Mouse (Mus musculus) CD4-positive helper T cell, adult 2 months (primary cell): ENCODE data around the gene Cyp1a1.
"Not testable (repeated sequence)": the region's sequence is repeated elsewhere in the genome, so short reads cannot be mapped to it uniquely, and the experiment has no call there.

Experiments used
- DNase-seq: peaks from one replicate; pipeline ENCODE4 v3.0.0-alpha.2; 2012; ENCODE audit warnings: low read depth, missing footprints, low spot score

Gene Cyp1a1

GRCm38 (mm10) chr9:57698466-57699150 lies 10.9 kb downstream of the Cyp1a1 start:
- no peak for DNase-seq

- no peak for DNase-seq
Observed at GRCm38 (mm10) chr9:57706496-57706895, 18.8 kb downstream of the Cyp1a1 start.

DNA sequence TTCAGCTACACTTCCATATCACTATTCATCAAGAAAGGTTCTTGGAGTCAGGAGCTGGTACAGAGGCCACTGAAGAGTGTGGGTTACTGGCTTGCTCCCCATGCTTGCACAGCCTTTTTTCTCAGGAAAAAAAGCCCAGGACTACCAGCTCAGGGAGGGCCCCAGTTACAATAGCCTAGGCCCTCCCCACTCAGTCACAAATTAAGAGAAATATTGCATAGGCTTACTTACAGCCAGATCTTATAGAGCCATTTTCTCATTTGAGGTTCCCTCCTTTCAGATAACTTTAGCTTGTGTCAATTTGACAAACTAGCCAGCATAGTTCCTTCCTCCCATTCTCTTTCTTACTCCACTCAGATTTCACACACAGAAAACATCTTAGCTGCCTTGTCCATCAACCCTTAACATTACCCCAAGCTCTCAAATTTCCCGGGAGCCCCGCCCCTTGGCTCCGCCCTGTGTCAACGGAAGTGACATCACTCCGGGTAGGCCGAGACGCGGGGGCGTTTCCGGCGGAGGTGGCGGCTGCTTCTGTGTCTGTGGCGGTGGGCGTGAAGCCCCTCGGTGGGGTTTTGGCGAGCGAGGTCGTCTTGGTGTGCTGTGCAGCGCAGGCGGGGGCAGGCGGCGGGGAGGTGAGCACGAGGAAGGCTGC lies 20.5 kb downstream of the Cyp1a1 start, which contains the start of gene Edc3:
Gene Edc3 (plus strand): TSS at position 473 of the 652 bp plus-strand sequence.
- DNase-seq = peak; percentile 91

DNA sequence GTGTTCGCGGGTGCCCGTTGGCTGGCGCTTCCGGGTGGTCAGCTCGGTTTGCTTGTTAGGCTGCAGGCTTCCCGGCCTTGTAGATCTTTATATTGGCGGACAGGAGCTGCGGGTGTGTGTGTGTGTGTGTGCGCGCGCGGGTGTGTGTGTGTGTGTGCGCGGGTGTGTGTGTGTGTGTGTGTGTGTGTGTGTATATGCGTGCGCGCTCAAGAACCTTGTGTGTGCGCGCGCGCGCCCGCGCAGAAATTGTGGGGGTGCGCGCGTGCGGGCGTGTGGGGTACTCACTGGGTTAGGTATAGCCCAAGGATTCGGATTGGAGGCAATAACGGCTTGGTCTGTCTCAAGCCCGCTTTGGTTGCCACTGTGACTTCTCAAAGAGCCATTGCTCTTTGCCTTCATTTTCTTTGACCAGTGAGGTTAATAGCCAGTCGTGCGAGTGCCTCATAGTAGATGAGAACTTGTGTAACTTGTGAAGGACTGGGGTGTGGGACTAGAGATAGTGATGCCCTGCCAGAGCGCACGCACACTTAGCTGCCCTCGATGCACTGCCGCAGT lies 21.1 kb downstream of the Cyp1a1 start:
- DNase-seq = no peak

- DNase-seq = not testable (repeated sequence)
Observed at GRCm38 (mm10) chr9:57710214-57710613, 22.5 kb downstream of the Cyp1a1 start.

- no peak for DNase-seq
Observed at GRCm38 (mm10) chr9:57712194-57712593, 24.5 kb downstream of the Cyp1a1 start.

- no peak for DNase-seq
Observed at GRCm38 (mm10) chr9:57718408-57718807, 30.7 kb downstream of the Cyp1a1 start.

GRCm38 (mm10) chr9:57720736-57721135 lies 33.0 kb downstream of the Cyp1a1 start:
- DNase-seq = no peak

- DNase-seq = no peak
Observed at GRCm38 (mm10) chr9:57722371-57722770, 34.6 kb downstream of the Cyp1a1 start.

- no peak for DNase-seq
Observed at GRCm38 (mm10) chr9:57723315-57723715, 35.6 kb downstream of the Cyp1a1 start.

GRCm38 (mm10) chr9:57723796-57724195 lies 36.1 kb downstream of the Cyp1a1 start:
- no peak for DNase-seq

DNA sequence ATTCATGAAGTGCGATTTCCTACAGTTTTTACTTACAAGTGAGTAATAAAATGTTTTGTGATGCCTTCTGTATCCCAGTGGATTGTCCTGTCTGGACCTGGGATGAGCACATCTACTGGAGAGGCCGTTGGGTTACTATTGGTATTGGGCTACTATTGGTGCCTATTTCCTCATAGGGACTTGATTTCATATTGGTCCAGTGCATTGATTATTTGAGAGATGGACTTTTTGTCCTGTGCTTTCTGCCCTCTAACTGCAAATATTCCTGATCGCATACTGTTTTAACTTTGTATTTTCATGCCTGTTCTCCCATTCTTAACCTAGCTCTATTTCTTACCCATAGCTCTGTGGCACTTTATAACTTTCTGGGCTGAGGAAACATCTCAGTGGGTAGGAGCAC lies 37.0 kb downstream of the Cyp1a1 start:
- no peak for DNase-seq

GRCm38 (mm10) chr9:57728312-57728711 lies 40.6 kb downstream of the Cyp1a1 start:
- DNase-seq = no peak

DNA sequence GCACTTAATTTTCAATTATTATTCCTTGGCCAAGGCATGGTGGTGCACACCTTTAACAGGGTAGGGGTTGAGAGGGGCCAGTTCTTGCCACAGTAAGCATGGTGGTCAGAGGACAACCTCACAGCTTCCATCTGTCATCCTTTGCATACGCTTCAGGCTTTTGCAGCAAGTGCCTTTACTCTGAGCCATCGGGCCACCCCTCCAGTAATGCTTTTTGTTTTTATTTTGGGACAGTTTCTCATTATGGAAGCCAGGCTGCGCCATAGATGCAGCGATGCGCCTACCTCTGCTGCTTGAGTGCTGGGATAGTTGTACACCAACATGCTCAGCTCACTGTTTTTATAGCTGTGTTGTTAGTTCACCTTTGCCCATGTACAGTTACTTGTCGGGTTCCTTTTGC lies 45.9 kb downstream of the Cyp1a1 start:
- no peak for DNase-seq

GRCm38 (mm10) chr9:57739863-57740262 lies 52.1 kb downstream of the Cyp1a1 start:
- DNase-seq = no peak

- DNase-seq = peak; percentile 71
Observed at GRCm38 (mm10) chr9:57744462-57745091, 56.8 kb downstream of the Cyp1a1 start.

DNA sequence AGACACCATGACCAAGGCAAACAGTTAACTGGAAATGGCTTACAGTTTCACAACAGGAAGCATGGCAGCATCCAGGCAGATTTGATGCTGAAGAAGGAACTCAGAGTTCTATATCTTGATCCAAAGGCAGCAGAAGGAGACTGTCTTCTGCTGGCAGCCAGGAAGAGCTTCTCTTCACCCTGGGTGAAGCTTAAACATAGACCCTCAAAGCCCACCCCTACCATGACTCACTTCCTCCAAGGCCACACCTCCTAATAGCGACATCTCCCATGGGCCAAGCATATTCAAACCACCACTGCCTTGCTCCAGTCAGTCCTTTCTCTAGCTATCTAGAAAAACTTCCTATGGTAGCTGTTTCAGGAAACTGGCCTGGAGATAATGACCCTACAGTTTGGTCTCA lies 59.3 kb downstream of the Cyp1a1 start:
- no peak for DNase-seq

- no peak for DNase-seq
Observed at GRCm38 (mm10) chr9:57748137-57748536, 60.4 kb downstream of the Cyp1a1 start.

DNA sequence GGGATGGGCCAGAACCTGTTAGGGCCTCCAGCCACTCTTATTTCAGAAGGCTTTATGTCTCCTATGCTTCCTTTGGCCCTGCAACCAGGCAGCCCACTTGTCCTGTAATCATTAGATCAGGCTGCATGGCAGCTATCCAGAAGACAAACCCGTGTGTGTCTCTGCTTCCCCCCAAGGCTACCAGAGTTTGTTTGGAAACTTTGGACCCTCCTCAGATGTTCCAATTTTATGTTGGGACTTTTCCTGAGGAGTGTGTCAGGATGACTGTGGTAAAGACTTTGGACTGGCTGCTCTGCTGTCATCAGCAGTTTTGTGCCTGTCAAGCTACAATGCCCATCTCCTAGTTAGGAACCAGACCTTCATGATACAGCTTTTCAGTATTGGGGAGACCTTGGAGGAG lies 61.1 kb downstream of the Cyp1a1 start:
- no peak for DNase-seq

GRCm38 (mm10) chr9:57750901-57751300 lies 63.2 kb downstream of the Cyp1a1 start:
- no peak for DNase-seq
